Mouse (Mus musculus) bone marrow macrophage, adult 2 months (primary cell): ENCODE measurements around the gene Dbi. TPM values are rescaled to one million over a fixed set of nuclear protein-coding genes. Genes with fewer than 3 reads are reported as not detected.
A peak's percentile ranks its signal among the peaks of the same experiment; 100 is the strongest.

Source experiments
- H3K27ac ChIP-seq: 2 replicates; pipeline ENCODE4 v1.5.1; 2012; ENCODE audit warnings: low read depth, low read length; ENCODE audit not compliant: insufficient read depth
- H3K4me1 ChIP-seq: 2 replicates; pipeline ENCODE4 v1.6.1; 2012; ENCODE audit warnings: low read length; ENCODE audit not compliant: control insufficient read depth, insufficient read depth
- H3K4me3 ChIP-seq: 2 replicates; pipeline ENCODE4 v1.5.1; 2012; ENCODE audit warnings: mild to moderate bottlenecking, low read length, moderate library complexity; ENCODE audit not compliant: insufficient read depth
- CTCF ChIP-seq: IDR thresholded peaks from 2 replicates; pipeline ENCODE4 v1.5.1; 2012; ENCODE audit warnings: low read depth, mild to moderate bottlenecking, low read length, moderate library complexity
- POLR2A ChIP-seq: IDR thresholded peaks from 2 replicates; pipeline ENCODE4 v1.6.1; 2012; ENCODE audit warnings: mild to moderate bottlenecking, low read depth, low read length, borderline replicate concordance
- polyA plus RNA-seq: library from polyadenylated mRNA; stranded (reverse); fragments of >200 nt; gene quantifications from 2 replicates; pipeline ENCODE4 v1.2.4, GENCODE M21; 2012; ENCODE audit not compliant: missing spikeins, insufficient read depth, insufficient read length

Gene Dbi
- 259 and 267 TPM in 2 replicates for polyA plus RNA-seq

DNA sequence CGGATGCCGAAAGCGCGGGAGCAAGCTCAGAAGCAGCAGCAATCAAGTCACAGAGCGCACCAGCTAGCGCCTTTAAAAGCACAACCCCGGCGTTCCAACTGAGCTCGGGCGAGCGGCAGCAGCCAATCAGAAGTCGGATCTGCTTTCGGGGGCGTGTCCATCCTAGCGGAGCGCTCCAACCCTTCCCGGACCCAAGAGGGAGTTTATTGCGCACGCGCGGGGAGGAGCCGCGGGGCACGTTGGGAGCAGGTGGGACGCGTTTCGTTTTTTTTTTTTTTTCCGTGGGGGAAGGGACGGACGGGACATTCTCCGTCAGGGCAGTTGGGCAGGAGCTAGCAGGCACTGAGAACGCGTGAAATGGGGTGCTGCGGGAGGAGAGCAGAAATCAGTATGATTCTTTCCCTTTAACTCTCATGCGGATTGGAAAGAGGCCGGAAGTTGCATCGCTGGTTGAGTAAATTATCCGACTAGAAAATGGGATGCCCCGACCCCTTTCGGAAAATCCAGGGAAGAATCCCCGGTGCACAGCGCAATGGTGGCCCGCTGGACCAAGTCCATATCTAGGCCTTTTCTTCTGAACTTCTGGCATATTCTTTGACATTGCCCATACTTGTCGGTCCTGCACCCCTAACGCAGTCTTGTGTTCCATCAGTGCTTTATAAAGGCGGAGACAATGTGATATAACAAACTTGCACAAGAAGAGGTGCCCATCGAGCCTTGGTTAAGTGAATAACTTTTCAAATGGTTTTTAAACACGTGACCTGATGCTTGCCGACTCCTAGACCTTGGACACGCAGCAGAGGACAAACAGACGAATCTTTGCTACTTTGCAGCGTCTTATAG lies at the start of gene Dbi, which contains the start of gene 3110009E18Rik:
Dbi (minus strand) TSS at position 110 of the 843 bp plus-strand sequence.
3110009E18Rik (plus strand) TSS at position 219 of the 843 bp plus-strand sequence.
- no peak for TF ChIP-seq POLR2A
- TF ChIP-seq CTCF = no peak
- Histone ChIP-seq H3K27ac (peak within 1 kb of the TSS; percentile 82), H3K4me1 (peaks cover 34% of the 10 kb centered on the region), H3K4me3 (peak within 1 kb of the TSS; percentile 81)

DNA sequence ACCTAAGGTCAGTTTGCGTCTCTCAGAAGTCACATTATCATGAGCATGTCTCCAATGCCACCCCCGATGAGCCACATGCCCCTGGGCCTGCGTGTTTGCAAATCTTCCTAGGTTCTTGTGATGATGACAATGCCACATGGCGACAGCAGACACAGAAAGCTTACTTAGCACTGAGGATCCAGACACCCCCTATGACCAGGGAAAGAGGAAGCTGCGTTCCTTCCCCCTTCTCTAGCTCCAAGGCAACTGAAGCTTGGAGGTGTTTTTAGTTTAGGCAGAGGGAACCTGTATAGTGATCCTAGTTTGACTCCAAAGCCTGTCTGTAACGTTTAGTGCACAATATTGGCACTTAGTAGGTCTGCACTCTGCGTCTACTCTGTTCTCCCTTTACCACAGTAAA lies 49.4 kb upstream of the Dbi start:
- Histone ChIP-seq H3K4me3 (no peak overlapping the region), H3K4me1 (peaks cover 16% of the 10 kb centered on the region), H3K27ac (peak overlapping the region; percentile 45)
- no peak for TF ChIP-seq CTCF
- no peak for TF ChIP-seq POLR2A

DNA sequence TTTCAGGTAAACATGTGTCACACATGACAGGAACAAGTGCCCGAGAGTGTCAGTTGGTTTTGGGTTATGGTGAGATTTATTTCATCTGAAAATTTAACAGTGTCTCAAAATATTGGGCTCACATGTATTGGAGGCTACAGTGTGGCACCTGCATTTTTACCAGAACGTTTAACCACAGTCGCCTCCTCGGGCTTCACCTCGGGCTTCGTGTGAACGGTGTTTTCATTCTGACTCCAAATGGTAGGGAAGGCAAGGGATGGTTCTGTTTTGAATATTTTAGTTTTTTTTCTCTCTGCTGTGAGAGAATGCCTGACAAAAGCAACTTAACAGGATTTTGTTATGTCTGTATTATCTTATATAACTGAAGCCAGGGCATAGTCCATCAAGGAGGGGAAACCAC lies 47.8 kb upstream of the Dbi start:
- Histone ChIP-seq H3K4me1 (peaks cover 10% of the 10 kb centered on the region), H3K27ac (no peak overlapping the region), H3K4me3 (no peak overlapping the region)
- no peak for TF ChIP-seq POLR2A

- no peak for TF ChIP-seq CTCF
- no peak for TF ChIP-seq POLR2A
- Histone ChIP-seq H3K4me3 (no peak overlapping the region), H3K27ac (no peak overlapping the region), H3K4me1 (peaks cover 10% of the 10 kb centered on the region)
Observed at GRCm38 (mm10) chr1:120168016-120168415, 47.1 kb upstream of the Dbi start.

GRCm38 (mm10) chr1:120162616-120163015 lies 41.7 kb upstream of the Dbi start:
- TF ChIP-seq CTCF (no peak), POLR2A (no peak)
- H3K4me1 ChIP-seq = peaks cover 9% of the 10 kb centered on the region
- H3K27ac ChIP-seq = no peak overlapping the region
- no peak overlapping the region for H3K4me3 ChIP-seq

DNA sequence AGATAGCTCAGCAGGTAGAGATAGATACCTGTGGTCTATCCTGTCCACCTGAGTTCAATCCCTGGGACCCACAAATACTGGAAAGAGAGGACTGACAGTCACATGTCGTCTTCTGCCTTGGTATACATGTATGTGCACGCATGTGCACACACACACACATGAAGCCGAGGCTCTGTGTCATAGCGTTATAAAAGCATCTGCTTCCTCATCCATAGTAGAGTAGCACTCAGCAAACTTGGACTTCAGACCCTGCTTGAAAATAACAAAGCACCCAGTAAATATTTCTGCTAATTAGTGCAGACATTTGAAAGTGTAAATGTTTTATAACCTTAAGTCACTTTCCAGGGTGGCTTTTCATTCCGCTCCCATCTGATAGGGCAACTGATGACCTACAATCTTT lies 40.6 kb upstream of the Dbi start:
- Histone ChIP-seq H3K4me3 (no peak overlapping the region), H3K4me1 (peaks cover 11% of the 10 kb centered on the region), H3K27ac (no peak overlapping the region)
- TF ChIP-seq POLR2A (no peak), CTCF (no peak)

DNA sequence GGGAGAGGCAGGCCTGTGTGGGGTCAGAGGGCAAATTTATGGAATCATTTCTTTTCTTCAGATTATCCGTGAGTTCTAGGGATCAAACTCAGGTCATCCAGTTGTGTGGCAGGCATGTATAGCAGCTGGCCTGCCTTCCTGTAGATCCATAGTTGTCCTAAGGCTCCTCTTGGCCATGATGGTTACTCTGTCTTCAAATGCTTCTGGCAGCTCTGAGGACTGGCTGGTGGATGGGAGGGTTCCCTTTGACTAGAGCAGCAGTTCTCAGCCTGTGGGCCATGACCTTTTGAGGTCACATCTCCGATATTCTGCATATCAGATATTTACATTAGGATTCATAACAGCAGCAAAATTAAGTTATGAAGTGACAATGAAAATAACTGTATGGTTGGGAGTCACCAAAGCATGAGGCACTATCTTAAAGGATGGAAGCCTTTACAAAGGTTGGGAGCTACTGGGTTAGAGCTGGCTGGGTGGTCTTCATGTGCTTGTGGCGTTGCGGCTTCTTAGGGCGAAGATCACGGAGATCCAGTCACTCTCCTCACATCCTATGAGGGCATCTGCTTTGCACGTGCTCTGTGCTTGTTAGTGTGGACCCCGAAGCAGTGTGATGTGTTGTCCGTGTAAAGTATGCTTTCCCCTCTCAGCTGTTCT lies 37.7 kb upstream of the Dbi start:
- Histone ChIP-seq H3K27ac (no peak overlapping the region), H3K4me1 (peaks cover 18% of the 10 kb centered on the region), H3K4me3 (no peak overlapping the region)
- TF ChIP-seq POLR2A (no peak), CTCF (no peak)

DNA sequence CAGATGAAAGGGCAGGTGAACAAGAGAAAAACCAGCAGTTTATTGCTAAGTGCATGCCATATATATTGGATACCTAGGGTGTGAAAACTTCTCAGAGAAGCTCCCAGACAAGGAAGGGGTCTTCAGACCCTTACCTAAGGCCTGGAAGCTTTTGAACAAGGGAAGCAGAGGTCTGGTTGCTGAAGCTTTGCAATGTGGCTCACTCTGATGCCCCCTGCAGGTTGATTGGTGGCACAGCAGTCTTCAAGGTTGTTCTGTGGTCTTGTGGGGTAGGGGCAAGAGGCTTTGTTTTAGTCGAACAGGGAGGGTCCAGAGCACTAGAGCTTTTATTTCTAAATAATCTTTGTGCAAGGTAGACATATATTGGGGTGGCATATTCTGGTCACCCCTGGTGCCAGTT lies 34.4 kb upstream of the Dbi start:
- no peak overlapping the region for H3K4me3 ChIP-seq
- no peak overlapping the region for H3K27ac ChIP-seq
- H3K4me1 ChIP-seq = peaks cover 9% of the 10 kb centered on the region
- TF ChIP-seq CTCF (peak; percentile 65; the same call in 1 of the 2 replicates), POLR2A (no peak)

- H3K27ac ChIP-seq = no peak overlapping the region
- H3K4me3 ChIP-seq = no peak overlapping the region
- TF ChIP-seq CTCF (0 out of 2 replicates have a peak, but pooled peaks have one; percentile 29), POLR2A (no peak)
- peaks cover 9% of the 10 kb centered on the region for H3K4me1 ChIP-seq
Observed at GRCm38 (mm10) chr1:120154232-120154631, 33.4 kb upstream of the Dbi start.

DNA sequence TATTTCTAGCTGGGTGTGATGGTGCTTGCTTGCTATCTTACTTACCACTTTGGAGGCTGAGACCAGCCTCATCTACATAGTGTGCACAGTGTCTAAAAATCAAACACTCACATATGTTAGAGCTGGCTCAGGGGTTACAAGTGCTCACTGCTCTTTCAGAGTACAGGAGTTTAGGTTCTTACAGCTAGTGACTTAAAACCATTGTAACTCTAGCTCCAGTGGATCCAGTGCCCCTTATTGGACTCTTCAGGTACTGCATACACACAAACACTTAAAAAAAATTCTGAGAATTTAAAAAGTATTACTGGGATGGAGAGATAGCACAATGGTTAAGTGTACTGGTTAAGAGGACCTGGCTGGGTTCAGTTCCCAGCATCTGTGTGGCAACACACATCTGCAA lies 26.1 kb upstream of the Dbi start:
- TF ChIP-seq POLR2A (no peak), CTCF (no peak)
- no peak overlapping the region for H3K27ac ChIP-seq
- H3K4me3 ChIP-seq = no peak overlapping the region
- H3K4me1 ChIP-seq = no peaks in the 10 kb centered on the region
